In genomic region chr2:50677456-50677855, GRCm38 (mm10) we compare ENCODE assay signal across 16 mouse cellular contexts.
"Had no signal": no experiment of that assay in that cellular context is flagged by ENCODE, and none has a peak within 500 bp of the region (broad histone marks: within the 10 kb centered on the region; RNA-seq: fewer than 3 reads in every experiment).

No protein-coding gene starts in this region.

- H3K9ac ChIP-seq: kidney, embryonic 15.5 days; limb, embryonic 12.5 days; liver, embryonic 15.5 days; lung, embryonic 14.5 days; midbrain, embryonic 15.5 days; neural tube, embryonic 12.5 days had no signal

- H3K36me3 ChIP-seq: kidney, embryonic 15.5 days; limb, embryonic 12.5 days; liver, embryonic 15.5 days; midbrain, embryonic 15.5 days; neural tube, embryonic 12.5 days had no signal

- H3K4me2 ChIP-seq: kidney, embryonic 15.5 days; limb, embryonic 12.5 days; liver, embryonic 11.5 days; liver, embryonic 15.5 days; lung, embryonic 14.5 days; midbrain, embryonic 11.5 days; midbrain, embryonic 15.5 days; neural tube, embryonic 12.5 days had no signal

- H3K27ac ChIP-seq: kidney, embryonic 15.5 days; limb, embryonic 12.5 days; liver, embryonic 15.5 days; midbrain, embryonic 15.5 days; neural tube, embryonic 12.5 days had no signal

- H3K27me3 ChIP-seq: kidney, embryonic 15.5 days; limb, embryonic 12.5 days; liver, embryonic 15.5 days; megakaryocyte, embryonic 14.5 days; midbrain, embryonic 15.5 days; neural tube, embryonic 12.5 days had no signal

- H3K9me3 ChIP-seq: kidney, embryonic 15.5 days; limb, embryonic 12.5 days; liver, embryonic 15.5 days; midbrain, embryonic 15.5 days; neural tube, embryonic 12.5 days had no signal

- H3K4me3 ChIP-seq: kidney, embryonic 15.5 days; limb, embryonic 12.5 days; liver, embryonic 15.5 days; megakaryocyte, embryonic 14.5 days; midbrain, embryonic 15.5 days; neural tube, embryonic 12.5 days had no signal

- DNase-seq: kidney, adult 11 months; kidney, postnatal 14 days; layer of hippocampus, postnatal 36 days; lung, embryonic 14.5 days; lung, postnatal 10 days; lung, postnatal 4 days; right cerebral cortex, postnatal 4 days; spleen, adult 18-20 months had no signal

- H3K4me1 ChIP-seq: kidney, embryonic 15.5 days; limb, embryonic 12.5 days; liver, embryonic 15.5 days; megakaryocyte, embryonic 14.5 days; midbrain, embryonic 15.5 days; neural tube, embryonic 12.5 days had no signal
